Mouse (Mus musculus) inflammation-experienced regulatory T-cells, adult 6 months (primary cell): ENCODE data around the gene Gstp3. TPM values are rescaled to one million over a fixed set of nuclear protein-coding genes. Genes with fewer than 3 reads are reported as not detected.
"Not testable (repeated sequence)": the region's sequence is repeated elsewhere in the genome, so short reads cannot be mapped to it uniquely, and the experiment has no call there.

Source experiments
- ATAC-seq: one replicate; pipeline ENCODE4 v1.8.0; 2017
- polyA plus RNA-seq, 3 experiments: library from polyadenylated mRNA; unstranded; fragments of 100-300 nt; shearing (Covaris generic); gene quantifications; one replicate each; pipeline ENCODE4 v1.2.1; 2017

Gstp3 gene
- polyA plus RNA-seq, 3 experiments from 2014 or later = 178 to 293 (median 197) TPM

DNA sequence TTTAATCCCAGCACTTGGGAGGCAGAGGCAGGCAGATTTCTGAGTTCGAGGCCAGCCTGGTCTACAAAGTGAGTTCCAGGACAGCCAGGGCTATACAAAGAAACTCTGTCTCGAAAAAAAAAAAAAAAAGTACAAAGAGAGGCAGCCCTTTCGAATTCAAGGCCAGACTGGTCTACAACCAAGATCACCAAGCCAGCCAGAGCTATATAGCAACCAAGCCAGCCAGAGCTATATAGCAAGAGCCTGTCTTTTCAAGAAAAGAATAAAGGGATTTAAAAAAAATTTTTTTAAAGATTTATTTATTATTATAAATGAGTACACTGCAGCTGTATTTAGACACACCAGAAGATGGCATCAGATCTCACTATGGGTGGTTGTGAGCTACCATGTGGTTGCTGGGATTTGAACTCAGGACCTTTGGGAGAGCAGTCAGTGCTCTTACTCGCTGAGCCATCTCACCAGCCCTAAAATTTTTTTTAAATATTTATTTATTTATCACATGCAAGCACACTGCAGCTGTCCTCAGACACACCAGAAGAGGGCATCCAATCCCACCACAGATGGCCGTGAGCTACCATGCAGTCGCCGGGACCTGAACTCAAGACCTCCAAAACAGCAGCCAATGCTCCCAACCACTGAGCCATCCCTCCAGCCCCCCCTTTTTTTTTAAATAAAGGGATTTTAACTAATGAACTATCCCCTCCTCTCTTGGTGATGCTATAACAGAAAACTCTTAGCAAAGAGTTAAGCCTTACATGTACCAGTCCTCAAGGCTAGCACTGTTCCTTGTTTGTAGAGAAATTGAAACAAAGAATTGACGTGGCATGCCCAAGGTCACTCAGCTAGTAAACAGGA lies 902 bp upstream of the Gstp3 start:
- ATAC-seq = not testable (repeated sequence)

GRCm38 (mm10) chr19:4058581-4058980 lies 788 bp downstream of the Gstp3 start:
- ATAC-seq = no peak

DNA sequence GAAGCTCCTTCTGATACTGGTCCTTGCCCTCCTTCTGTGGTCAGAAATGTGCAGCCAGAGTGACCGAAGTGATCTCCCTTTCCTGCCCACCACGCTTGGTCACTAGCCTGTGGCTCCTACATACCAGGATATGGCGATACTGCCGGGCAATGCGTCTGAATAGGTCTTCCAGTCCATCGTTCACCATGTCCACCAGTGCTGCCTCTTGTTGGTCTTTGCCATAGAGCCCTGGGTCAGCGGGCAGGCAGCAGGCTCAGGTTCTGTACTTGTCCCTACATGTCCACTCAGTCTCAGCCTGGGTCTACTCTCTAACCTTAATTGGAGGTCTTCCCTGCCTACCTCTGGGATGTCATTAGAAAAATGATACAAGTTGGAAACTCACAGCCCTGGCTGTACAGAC lies 1.4 kb downstream of the Gstp3 start:
- ATAC-seq = no peak

GRCm38 (mm10) chr19:4057389-4057788 lies 2.0 kb downstream of the Gstp3 start:
- ATAC-seq = no peak

DNA sequence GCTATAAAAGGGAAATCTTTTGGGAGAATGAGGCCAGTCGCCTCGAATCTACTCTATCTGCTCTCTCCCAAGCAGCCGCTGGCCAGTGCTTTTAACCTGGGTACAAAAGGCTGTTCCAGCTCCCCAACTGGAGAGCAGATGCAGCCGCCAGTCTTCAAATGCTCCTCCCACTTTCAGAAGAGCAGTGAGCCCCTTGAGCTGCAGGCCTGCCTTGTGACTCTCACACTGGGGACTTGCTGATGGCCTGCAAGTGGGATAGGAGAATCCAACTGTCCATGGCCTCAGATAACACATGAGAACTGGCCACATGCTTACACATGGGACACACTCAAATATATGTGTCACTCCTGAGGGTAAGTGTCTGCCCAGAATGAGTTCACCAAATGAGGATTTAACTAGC lies 2.6 kb downstream of the Gstp3 start:
- no peak for ATAC-seq

DNA sequence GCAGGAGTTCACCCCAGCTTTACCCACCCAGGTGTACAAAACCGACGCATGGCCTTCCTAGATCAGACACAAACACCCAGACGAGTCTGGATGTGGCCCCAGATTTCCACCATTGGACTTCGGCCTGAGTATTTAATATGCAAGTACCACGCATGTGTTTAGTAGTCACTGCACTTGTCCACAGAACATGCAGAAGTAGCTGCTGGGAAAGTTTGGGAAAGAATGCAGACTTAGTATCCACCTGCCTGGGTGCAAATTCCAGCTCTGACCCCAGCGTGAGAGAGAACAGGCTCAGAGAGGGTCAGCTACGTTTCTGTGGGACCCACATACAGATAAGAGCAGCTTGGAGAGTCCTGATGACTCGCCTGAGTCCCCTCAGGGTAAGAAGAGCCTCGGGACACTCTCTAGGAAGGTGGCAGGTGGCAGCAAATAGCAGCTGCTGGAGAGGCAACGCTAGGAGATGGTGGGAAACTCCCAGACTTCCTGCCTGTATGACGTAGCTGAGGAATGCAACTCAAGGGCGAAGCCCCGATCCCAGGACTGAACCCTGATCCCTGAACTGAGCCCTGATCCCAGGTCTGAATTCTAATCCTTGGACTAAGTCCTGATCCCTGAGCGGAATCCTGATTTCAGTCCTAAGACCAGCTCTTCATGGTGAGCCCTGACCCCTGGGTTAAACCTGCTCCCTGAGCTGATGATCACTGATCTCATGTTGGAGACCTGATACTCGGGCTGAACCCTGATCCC lies 3.2 kb downstream of the Gstp3 start:
- no peak for ATAC-seq

- ATAC-seq = no peak
These were observed 4.0 kb downstream of the Gstp3 start for GRCm38 (mm10) chr19:4055216-4055946.

DNA sequence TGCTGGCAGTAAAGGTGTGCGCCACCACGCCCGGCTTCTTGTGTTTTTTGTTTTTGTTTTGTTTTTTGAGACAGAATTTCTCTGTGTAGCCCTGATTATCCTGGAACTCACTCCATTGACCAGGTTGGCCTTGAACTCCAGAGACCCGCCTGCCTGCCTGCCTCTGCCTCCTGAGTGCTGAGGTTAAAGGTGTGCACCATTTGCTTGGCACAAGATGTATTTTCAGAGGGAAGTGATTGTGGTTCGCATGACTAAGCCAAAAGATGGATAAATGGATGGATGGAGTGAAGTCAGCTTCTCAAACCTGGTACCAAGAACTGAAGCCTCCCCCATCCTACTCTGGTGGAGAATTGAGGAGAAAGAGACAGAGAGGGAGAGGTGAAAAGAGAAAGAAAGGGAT lies 4.8 kb downstream of the Gstp3 start:
- no peak for ATAC-seq

GRCm38 (mm10) chr19:4052516-4053030 lies 6.8 kb downstream of the Gstp3 start:
- peak; percentile 55 for ATAC-seq

- peak; percentile 63 for ATAC-seq
These were observed 7.4 kb downstream of the Gstp3 start for GRCm38 (mm10) chr19:4051741-4052515.

- no peak for ATAC-seq
These were observed 8.4 kb downstream of the Gstp3 start for GRCm38 (mm10) chr19:4051016-4051415.

DNA sequence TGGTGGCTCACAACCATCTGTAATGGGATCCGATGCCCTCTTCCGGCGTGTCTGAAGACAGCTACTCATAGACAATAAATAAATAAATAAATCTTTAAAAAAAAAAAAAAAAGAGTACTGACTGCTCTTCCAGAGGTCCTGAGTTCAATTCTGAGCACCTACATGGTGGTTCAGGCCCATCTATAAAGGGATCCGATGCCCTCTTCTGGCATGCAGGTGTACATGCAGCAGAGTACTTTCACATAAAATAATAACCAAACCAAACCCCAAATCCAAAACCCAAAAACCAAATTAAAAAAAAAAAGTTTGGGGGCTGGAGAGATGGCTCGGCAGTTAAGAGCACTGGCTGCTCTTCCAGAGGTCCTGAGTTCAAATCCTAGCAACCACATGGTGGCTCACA lies 10.3 kb downstream of the Gstp3 start:
- ATAC-seq = not testable (repeated sequence)

DNA sequence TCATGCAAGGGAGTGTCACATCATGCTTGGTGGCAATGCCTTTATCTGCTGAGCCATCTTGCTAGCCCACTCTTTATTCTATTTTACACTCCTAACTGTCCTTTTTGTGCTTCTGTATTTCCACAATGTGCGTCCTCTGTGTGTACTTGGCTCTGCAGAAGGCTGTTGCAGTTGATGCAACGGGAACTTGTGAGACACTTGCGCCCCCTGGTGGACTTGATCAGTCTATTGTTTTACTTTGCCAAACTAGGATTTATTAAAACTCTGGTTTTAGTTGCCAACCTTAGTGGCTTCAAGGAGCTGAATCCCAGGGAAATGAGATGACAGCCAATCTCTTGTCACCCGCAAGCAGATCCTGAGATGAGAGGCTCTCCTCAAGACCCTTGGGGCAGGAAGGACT lies 11.5 kb downstream of the Gstp3 start:
- ATAC-seq = peak; percentile 29

DNA sequence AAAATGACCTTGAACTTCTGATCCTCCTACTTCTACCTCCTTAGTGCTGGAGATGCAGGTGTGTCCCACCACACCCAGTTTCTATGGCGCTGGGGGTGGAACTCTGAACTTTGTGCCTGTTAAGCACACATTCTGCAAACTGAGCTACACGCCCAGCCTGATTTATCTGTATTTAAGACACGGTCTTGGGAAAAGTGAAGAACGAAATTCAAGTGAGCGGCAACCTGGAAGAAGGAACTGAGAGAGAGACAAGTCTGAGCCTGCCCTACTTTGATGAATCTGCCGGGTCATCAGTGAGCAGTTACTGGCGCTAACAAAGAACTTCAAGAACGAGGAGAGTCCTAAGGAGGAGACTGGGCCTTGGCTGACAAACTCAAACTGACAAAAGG lies 12.5 kb downstream of the Gstp3 start:
- ATAC-seq = no peak

GRCm38 (mm10) chr19:4045966-4046865 lies 13.2 kb downstream of the Gstp3 start, which contains the start of gene Gstp2:
TSS of gene Gstp2 (minus strand) at chr19:4046023.
- ATAC-seq = no peak

DNA sequence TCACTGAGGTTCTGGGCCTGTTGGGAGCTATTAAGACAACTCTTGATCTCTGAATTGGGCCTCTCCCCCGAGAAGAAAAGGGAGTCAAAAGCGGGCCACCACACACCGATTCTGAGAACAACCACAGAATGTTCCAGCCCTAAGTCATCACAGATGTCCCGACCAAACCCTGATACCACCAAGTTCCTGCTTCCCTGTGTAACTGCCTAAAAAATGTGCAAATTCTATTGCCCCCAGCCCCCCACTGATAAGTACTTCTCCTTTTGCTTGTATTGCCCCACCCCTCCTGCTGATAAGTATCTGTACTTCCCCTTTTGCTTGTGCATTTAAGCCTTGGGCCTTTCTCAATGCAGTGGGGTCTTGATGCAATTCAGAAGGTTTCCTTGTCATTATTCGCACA lies 15.3 kb downstream of the Gstp3 start:
- ATAC-seq = not testable (repeated sequence)

GRCm38 (mm10) chr19:4042124-4042523 lies 17.2 kb downstream of the Gstp3 start:
- ATAC-seq = no peak

DNA sequence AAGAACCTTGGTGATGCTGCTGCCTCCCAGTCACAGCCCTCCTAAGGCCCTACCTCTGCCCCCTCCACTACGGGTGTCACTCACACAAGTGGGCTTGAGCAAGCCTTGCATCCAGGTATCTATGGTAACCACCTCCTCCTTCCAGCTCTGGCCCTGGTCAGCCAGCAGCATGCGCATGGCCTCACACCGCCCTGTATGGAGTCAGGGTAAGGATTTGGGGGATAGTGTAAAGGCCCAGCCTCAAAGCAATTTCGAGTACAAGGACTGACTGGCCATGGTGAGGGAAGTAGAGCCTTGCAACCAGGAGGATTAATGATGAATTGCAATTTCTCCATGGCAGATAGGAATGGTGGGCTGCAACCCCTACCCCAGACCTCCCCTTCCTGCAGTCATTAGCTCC lies 17.9 kb downstream of the Gstp3 start:
- not testable (repeated sequence) for ATAC-seq

- ATAC-seq = not testable (repeated sequence)
These were observed 18.4 kb downstream of the Gstp3 start for GRCm38 (mm10) chr19:4040941-4041340.

DNA sequence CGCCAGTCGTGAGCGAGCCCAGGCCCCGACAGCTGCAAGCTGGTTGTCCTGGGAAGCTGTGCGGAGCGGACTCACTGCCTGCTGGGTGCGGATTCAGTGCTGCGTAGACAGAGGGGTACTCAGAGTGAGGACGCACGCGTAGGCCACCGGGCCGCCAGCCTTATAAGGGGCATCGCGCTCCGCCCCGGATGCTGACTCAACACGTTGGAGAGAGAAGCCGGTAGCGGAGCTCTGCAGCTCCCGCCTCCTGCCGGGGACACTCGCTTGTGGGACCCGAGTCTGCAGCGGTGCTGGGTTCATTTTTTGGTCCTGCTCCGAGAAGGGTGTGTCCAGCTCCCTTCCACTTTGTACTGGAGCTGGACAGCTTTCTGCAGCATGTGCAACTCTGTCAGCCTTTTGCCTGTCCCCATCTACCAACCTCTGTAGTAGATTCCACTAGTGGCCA lies 21.6 kb downstream of the Gstp3 start, which contains the start of gene Gstp1:
Gene Gstp1 (minus strand): TSS at position 198 of the 445 bp plus-strand sequence.
- ATAC-seq = peak; percentile 97
